Mouse (Mus musculus) G1E (cell line): Measurements from ENCODE around the gene Cyp2s1.

Experiments
- CTCF ChIP-seq: IDR thresholded peaks from 2 replicates; pipeline ENCODE4 v1.5.1; 2012; ENCODE audit warnings: low read depth, low read length, inconsistent platforms, mixed read lengths
- GATA1 ChIP-seq: IDR thresholded peaks from 2 replicates; pipeline ENCODE4 v1.6.1; 2012; ENCODE audit warnings: borderline replicate concordance, low read length, inconsistent platforms, mixed read lengths

DNA sequence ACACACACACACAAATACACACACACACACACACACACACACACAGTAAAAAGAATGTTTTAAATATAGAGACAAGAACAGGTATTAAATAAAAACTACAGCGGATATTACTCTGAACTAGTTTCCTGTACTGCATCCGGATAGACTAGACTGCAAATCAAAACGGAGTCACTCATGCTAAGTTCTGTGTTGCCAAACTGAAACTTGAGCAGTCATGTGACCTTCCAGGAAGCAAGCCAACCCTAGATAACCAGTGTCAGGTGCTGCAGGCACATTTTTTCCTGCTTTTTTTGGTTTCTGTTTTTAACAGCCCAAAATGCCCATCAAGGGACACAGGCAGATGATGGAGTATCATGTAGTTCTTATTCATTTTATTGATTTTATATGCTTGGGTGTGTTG lies 10.5 kb upstream of the Cyp2s1 start:
- no peak for TF ChIP-seq CTCF
- no peak for TF ChIP-seq GATA1
